Mouse (Mus musculus) right cerebral cortex, postnatal 25 days (tissue): ENCODE measurements around the gene Gfpt1.
A peak's percentile ranks its signal among the peaks of the same experiment; 100 is the strongest.
"Not testable (repeated sequence)": the region's sequence is repeated elsewhere in the genome, so short reads cannot be mapped to it uniquely, and the experiment has no call there.

Experiments
- DNase-seq: peaks from one replicate; pipeline ENCODE4 v3.0.0; 2022

Gfpt1 gene

GRCm38 (mm10) chr6:87043131-87043516, 478 bp downstream of the Gfpt1 start:
- DNase-seq, result no peak

GRCm38 (mm10) chr6:87044895-87045294, 2.2 kb downstream of the Gfpt1 start:
- no peak for DNase-seq

- DNase-seq, result no peak
These were observed 2.9 kb downstream of the Gfpt1 start for GRCm38 (mm10) chr6:87045507-87045906.

- DNase-seq, result not testable (repeated sequence)
These were observed 6.1 kb downstream of the Gfpt1 start for GRCm38 (mm10) chr6:87048712-87049111.

GRCm38 (mm10) chr6:87051886-87052425, 9.3 kb downstream of the Gfpt1 start:
- peak; percentile 31 for DNase-seq

GRCm38 (mm10) chr6:87054193-87054592, 11.5 kb downstream of the Gfpt1 start:
- DNase-seq, result no peak

GRCm38 (mm10) chr6:87059754-87060153, 17.1 kb downstream of the Gfpt1 start:
- DNase-seq, result no peak

- DNase-seq, result no peak
These were observed 20.9 kb downstream of the Gfpt1 start for GRCm38 (mm10) chr6:87063586-87063985.

GRCm38 (mm10) chr6:87068209-87068608, 25.6 kb downstream of the Gfpt1 start:
- DNase-seq, result no peak

GRCm38 (mm10) chr6:87069195-87069900, 26.7 kb downstream of the Gfpt1 start:
- no peak for DNase-seq

GRCm38 (mm10) chr6:87070641-87071040, 28.0 kb downstream of the Gfpt1 start:
- no peak for DNase-seq

- no peak for DNase-seq
These were observed 30.1 kb downstream of the Gfpt1 start for GRCm38 (mm10) chr6:87072759-87073158.

- DNase-seq, result no peak
These were observed 32.5 kb downstream of the Gfpt1 start for GRCm38 (mm10) chr6:87075092-87075685.

GRCm38 (mm10) chr6:87079457-87079856, 36.8 kb downstream of the Gfpt1 start:
- DNase-seq, result no peak

- DNase-seq, result no peak
These were observed 42.4 kb downstream of the Gfpt1 start for GRCm38 (mm10) chr6:87085026-87085425.

GRCm38 (mm10) chr6:87088356-87088755, 45.7 kb downstream of the Gfpt1 start:
- no peak for DNase-seq

GRCm38 (mm10) chr6:87090877-87091276, 48.2 kb downstream of the Gfpt1 start:
- DNase-seq, result no peak

GRCm38 (mm10) chr6:87092476-87092875, 49.8 kb downstream of the Gfpt1 start:
- no peak for DNase-seq

- not testable (repeated sequence) for DNase-seq
These were observed 51.0 kb downstream of the Gfpt1 start for GRCm38 (mm10) chr6:87093631-87094030.

- DNase-seq, result no peak
These were observed 56.6 kb downstream of the Gfpt1 start for GRCm38 (mm10) chr6:87099261-87099660.

GRCm38 (mm10) chr6:87099671-87100296, 57.1 kb downstream of the Gfpt1 start:
- DNase-seq, result no peak

- DNase-seq, result no peak
These were observed 57.8 kb downstream of the Gfpt1 start for GRCm38 (mm10) chr6:87100297-87101020.

GRCm38 (mm10) chr6:87101281-87101954, 58.8 kb downstream of the Gfpt1 start:
- DNase-seq, result peak; percentile 79
